Mouse (Mus musculus) stomach, embryonic 14.5 days (tissue): ENCODE measurements around the gene Ltb. TPM values are rescaled to one million over a fixed set of nuclear protein-coding genes. Genes with fewer than 3 reads are reported as not detected.
A peak's percentile ranks its signal among the peaks of the same experiment; 100 is the strongest.

Experiments
- microRNA-seq: library from miRNA; unstranded; fragments of <30 nt; microRNA quantifications from one replicate; pipeline ENCODE4, GENCODE M21; 2016
- polyA plus RNA-seq: library from polyadenylated mRNA; unstranded; fragments of >200 nt; fragmentation: Nextera tagmentation; extraction: Ambion mirVana; gene quantifications from 2 replicates; pipeline ENCODE4 v1.2.1, GENCODE M21; 2014

Ltb gene
- polyA plus RNA-seq, 1 experiment from 2014 or later = 1.4 TPM

Small RNA genes lying within 50 kb of the gene (microRNA-seq; reads per million reads assigned to microRNA genes)
- gene Mir6973a (not detected), gene Mir6974 (not detected), gene Mir6975 (3.6 reads per million, percentile 8 among the genes with 10 or more reads in this experiment)

Other genes with a start within 250 kb of the Ltb start
- gene Hspa1b, start 235.2 kb upstream of the Ltb start, polyA plus RNA-seq = 0.54 and 0.84 TPM in 2 replicates
- 0.66 TPM in 1 of 2 replicates, not detected in the other for gene Gm20481, start 224.5 kb upstream of the Ltb start, polyA plus RNA-seq
- gene Hspa1a, start 222.3 kb upstream of the Ltb start, polyA plus RNA-seq = 4.9 and 6.0 TPM in 2 replicates
- gene Hspa1l, start 221.7 kb upstream of the Ltb start, polyA plus RNA-seq = 0.73 and 0.75 TPM in 2 replicates
- 177 and 205 TPM in 2 replicates for gene Lsm2, start 212.6 kb upstream of the Ltb start, polyA plus RNA-seq
- gene Vars, start 193.5 kb upstream of the Ltb start, polyA plus RNA-seq = 84.0 and 92.3 TPM in 2 replicates
- 0.18 and 0.22 TPM in 2 replicates for gene Vwa7, start 177.9 kb upstream of the Ltb start, polyA plus RNA-seq
- gene Sapcd1, start 166.4 kb upstream of the Ltb start, polyA plus RNA-seq = 16.3 and 21.3 TPM in 2 replicates
- 3.6 and 3.8 TPM in 2 replicates for gene Msh5, start 147.7 kb upstream of the Ltb start, polyA plus RNA-seq
- 83.0 and 88.5 TPM in 2 replicates for gene Clic1, start 144.5 kb upstream of the Ltb start, polyA plus RNA-seq
- gene Ddah2, start 135.4 kb upstream of the Ltb start, polyA plus RNA-seq = 292 and 322 TPM in 2 replicates
- 0.30 and 0.63 TPM in 2 replicates for gene Ly6g6c, start 129.1 kb upstream of the Ltb start, polyA plus RNA-seq
- gene Mpig6b, start 128.3 kb upstream of the Ltb start, polyA plus RNA-seq = 0.97 and 1.3 TPM in 2 replicates
- 7.8 and 9.7 TPM in 2 replicates for gene Ly6g6e, start 117.5 kb upstream of the Ltb start, polyA plus RNA-seq
- 1.5 and 2.1 TPM in 2 replicates for gene Ly6g6d, start 116.4 kb upstream of the Ltb start, polyA plus RNA-seq
- 0.29 TPM in 1 of 2 replicates, not detected in the other for gene Ly6g6f, start 108.8 kb upstream of the Ltb start, polyA plus RNA-seq
- 77.1 and 81.4 TPM in 2 replicates for gene Abhd16a, start 105.2 kb upstream of the Ltb start, polyA plus RNA-seq
- gene Ly6g5c, start 86.2 kb upstream of the Ltb start, polyA plus RNA-seq = not detected in 2 replicates
- 0.49 and 0.81 TPM in 2 replicates for gene Ly6g5b, start 79.0 kb upstream of the Ltb start, polyA plus RNA-seq
- 20.3 and 21.9 TPM in 2 replicates for gene Gpank1, start 73.0 kb upstream of the Ltb start, polyA plus RNA-seq
- gene Csnk2b, start 72.4 kb upstream of the Ltb start, polyA plus RNA-seq = 269 and 270 TPM in 2 replicates
- gene D17H6S53E, start 68.1 kb upstream of the Ltb start, polyA plus RNA-seq = 10.1 and 13.3 TPM in 2 replicates
- gene Apom, start 62.4 kb upstream of the Ltb start, polyA plus RNA-seq = 0.75 and 0.77 TPM in 2 replicates
- gene Bag6, start 59.3 kb upstream of the Ltb start, polyA plus RNA-seq = 86.5 and 89.0 TPM in 2 replicates
- 209 and 222 TPM in 2 replicates for gene Prrc2a, start 29.5 kb upstream of the Ltb start, polyA plus RNA-seq
- 16.4 and 19.6 TPM in 2 replicates for gene Aif1, start 18.4 kb upstream of the Ltb start, polyA plus RNA-seq
- gene Lst1, start 6.0 kb upstream of the Ltb start, polyA plus RNA-seq = 18.5 and 21.1 TPM in 2 replicates
- gene Tnf, start 7.6 kb downstream of the Ltb start, polyA plus RNA-seq = 0.20 and 0.34 TPM in 2 replicates
- 0.42 and 0.59 TPM in 2 replicates for gene Lta, start 10.9 kb downstream of the Ltb start, polyA plus RNA-seq
- not detected in 2 replicates for gene Gm16181, start 26.4 kb downstream of the Ltb start, polyA plus RNA-seq
- 8.1 and 8.5 TPM in 2 replicates for gene Atp6v1g2, start 39.2 kb downstream of the Ltb start, polyA plus RNA-seq
- 3.5 and 3.8 TPM in 2 replicates for gene Nfkbil1, start 41.4 kb downstream of the Ltb start, polyA plus RNA-seq
- gene Ddx39b, start 47.3 kb downstream of the Ltb start, polyA plus RNA-seq = 467 and 480 TPM in 2 replicates
- 77.6 and 83.3 TPM in 2 replicates for gene H2-D1, start 68.3 kb downstream of the Ltb start, polyA plus RNA-seq
- gene H2-Q1, start 126.0 kb downstream of the Ltb start, polyA plus RNA-seq = 0.49 and 0.60 TPM in 2 replicates
- gene H2-Q2, start 147.8 kb downstream of the Ltb start, polyA plus RNA-seq = 2.3 and 3.1 TPM in 2 replicates
- gene H2-Q4, start 185.2 kb downstream of the Ltb start, polyA plus RNA-seq = 2.1 and 3.3 TPM in 2 replicates
- gene H2-Q6, start 230.4 kb downstream of the Ltb start, polyA plus RNA-seq = 0.30 and 0.76 TPM in 2 replicates
- gene H2-Q7, start 244.7 kb downstream of the Ltb start, polyA plus RNA-seq = 2.6 and 4.6 TPM in 2 replicates